Mouse (Mus musculus) urinary bladder, postnatal 14 days (tissue): Measurements from ENCODE around the gene Bcar1.

Source experiments
- DNase-seq: peaks from one replicate; pipeline ENCODE4 v3.0.0; 2021; ENCODE audit warnings: low spot score

Gene Bcar1

DNA sequence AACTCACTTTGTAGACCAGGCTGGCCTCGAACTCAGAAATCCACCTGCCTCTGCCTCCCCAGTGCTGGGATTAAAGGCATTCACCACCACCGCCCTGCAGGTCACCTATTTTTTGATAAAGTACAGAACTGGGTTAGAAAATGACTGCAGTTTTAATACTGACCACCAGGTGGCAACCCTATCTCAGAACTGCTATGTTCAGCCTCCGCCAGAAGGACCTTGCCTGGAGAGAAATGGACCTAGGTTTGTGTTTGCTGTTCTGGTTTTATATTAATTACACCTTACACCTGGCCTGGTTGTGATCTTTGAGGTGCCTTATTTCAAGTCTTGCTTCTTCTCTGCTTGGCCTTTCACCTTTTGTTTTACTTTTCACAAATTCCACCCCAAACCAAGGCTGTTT is 65.5 kb downstream of the Bcar1 start:
- DNase-seq: peak; percentile 65

DNA sequence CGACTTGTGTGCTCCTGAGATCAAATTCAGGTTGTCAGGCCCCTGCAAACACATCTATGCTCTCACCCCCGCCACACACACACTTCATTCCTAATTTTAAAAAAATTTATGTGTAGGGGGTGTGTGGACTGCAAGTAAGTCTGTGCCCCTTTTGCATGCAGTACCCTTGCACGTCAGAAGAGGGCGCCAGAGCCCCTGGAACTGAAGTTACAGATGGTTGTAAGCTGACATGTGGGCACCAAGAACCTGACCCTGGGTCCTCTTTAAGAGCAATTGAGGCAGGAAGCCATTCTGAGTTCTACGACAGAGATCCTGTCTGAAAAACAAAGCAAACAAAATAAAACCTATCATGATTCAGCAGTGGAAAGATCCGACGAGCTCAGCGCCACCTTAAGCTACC is 67.4 kb downstream of the Bcar1 start:
- DNase-seq: no peak

- DNase-seq: no peak
These were observed 76.9 kb downstream of the Bcar1 start for GRCm38 (mm10) chr8:111666751-111667150.

DNA sequence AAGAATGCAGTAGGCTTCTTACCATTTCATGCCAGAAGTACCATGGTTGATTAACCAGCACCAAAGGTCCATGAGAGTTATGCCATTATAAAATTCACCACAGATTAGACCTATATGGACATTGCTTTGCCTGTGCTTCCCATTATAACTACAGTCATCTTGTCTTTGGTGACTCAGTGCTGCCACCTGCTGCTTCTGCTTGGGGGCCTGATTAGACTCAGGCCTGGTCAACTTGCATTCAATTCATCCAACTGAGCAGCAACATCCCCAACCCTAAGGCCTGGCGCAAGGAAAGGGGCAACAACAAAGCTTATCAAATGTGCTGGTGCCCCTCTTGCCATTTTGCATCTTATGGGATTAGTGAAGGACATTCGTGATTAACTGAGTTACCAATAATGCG is 81.1 kb downstream of the Bcar1 start:
- peak; percentile 86 for DNase-seq
